Mouse (Mus musculus) kidney, postnatal 4 days (tissue): ENCODE measurements at regions not wholly inside any gene's neighbourhood (a gene's known extent, or its start where the extent isn't known, plus 50 kb on each side); places are given as distances from the start of the nearest gene placed in this dataset.

Experiments used
- DNase-seq, 2 experiments: peaks; one replicate each; pipeline ENCODE4 v3.0.0; 2021; ENCODE audit warnings: mixed read lengths in 2 of 2

GRCm38 (mm10) chr8:127757396-127757795 is 601.0 kb upstream of the Nrp1 start:
- peak in 1 of 2 experiments; percentile 5 for DNase-seq

GRCm38 (mm10) chr8:127759906-127760305 is 598.5 kb upstream of the Nrp1 start:
- no peak for DNase-seq

GRCm38 (mm10) chr8:127765199-127765598 is 593.2 kb upstream of the Nrp1 start:
- DNase-seq = no peak

GRCm38 (mm10) chr8:127768311-127768710 is 590.1 kb upstream of the Nrp1 start:
- no peak for DNase-seq

GRCm38 (mm10) chr8:127769651-127770050 is 588.8 kb upstream of the Nrp1 start:
- DNase-seq = no peak

- DNase-seq = no peak
Measured at GRCm38 (mm10) chr8:127771781-127772180, 586.6 kb upstream of the Nrp1 start.

GRCm38 (mm10) chr8:127772415-127772814 is 586.0 kb upstream of the Nrp1 start:
- DNase-seq = no peak

- DNase-seq = no peak
Measured at GRCm38 (mm10) chr8:127772917-127773316, 585.5 kb upstream of the Nrp1 start.

- no peak for DNase-seq
Measured at GRCm38 (mm10) chr8:127774642-127775041, 583.8 kb upstream of the Nrp1 start.

- no peak for DNase-seq
Measured at GRCm38 (mm10) chr8:127775160-127775559, 583.2 kb upstream of the Nrp1 start.

GRCm38 (mm10) chr8:127775747-127776146 is 582.7 kb upstream of the Nrp1 start:
- DNase-seq = peak; percentile 17 to 41

GRCm38 (mm10) chr8:127778352-127779020 is 579.9 kb upstream of the Nrp1 start:
- DNase-seq = no peak

GRCm38 (mm10) chr8:127779021-127779689 is 579.2 kb upstream of the Nrp1 start:
- no peak for DNase-seq

GRCm38 (mm10) chr8:127780596-127780995 is 577.8 kb upstream of the Nrp1 start:
- DNase-seq = no peak

GRCm38 (mm10) chr8:127781011-127781410 is 577.4 kb upstream of the Nrp1 start:
- DNase-seq = peak; percentile 10 to 37

- no peak for DNase-seq
Measured at GRCm38 (mm10) chr8:127792611-127793010, 565.8 kb upstream of the Nrp1 start.

- DNase-seq = no peak
Measured at GRCm38 (mm10) chr8:127799849-127800471, 558.4 kb upstream of the Nrp1 start.

- no peak for DNase-seq
Measured at GRCm38 (mm10) chr8:127802136-127802535, 556.3 kb upstream of the Nrp1 start.

- DNase-seq = no peak
Measured at GRCm38 (mm10) chr8:127802661-127803333, 555.6 kb upstream of the Nrp1 start.

- no peak for DNase-seq
Measured at GRCm38 (mm10) chr8:127809203-127810155, 548.9 kb upstream of the Nrp1 start.

GRCm38 (mm10) chr8:127811338-127811737 is 547.1 kb upstream of the Nrp1 start:
- DNase-seq = no peak
